Mouse (Mus musculus) CD4-positive naive resting alpha-beta T cell, adult 76 days (primary cell): Measurements from ENCODE around the gene Frem3. TPM values are rescaled to one million over a fixed set of nuclear protein-coding genes. Genes with fewer than 3 reads are reported as not detected.

Source experiments
- total RNA-seq: library from RNA; stranded (reverse); gene quantifications from one replicate; pipeline ENCODE4 v1.2.4, GENCODE M21; 2023

The Frem3 gene
- not detected for total RNA-seq

DNA sequence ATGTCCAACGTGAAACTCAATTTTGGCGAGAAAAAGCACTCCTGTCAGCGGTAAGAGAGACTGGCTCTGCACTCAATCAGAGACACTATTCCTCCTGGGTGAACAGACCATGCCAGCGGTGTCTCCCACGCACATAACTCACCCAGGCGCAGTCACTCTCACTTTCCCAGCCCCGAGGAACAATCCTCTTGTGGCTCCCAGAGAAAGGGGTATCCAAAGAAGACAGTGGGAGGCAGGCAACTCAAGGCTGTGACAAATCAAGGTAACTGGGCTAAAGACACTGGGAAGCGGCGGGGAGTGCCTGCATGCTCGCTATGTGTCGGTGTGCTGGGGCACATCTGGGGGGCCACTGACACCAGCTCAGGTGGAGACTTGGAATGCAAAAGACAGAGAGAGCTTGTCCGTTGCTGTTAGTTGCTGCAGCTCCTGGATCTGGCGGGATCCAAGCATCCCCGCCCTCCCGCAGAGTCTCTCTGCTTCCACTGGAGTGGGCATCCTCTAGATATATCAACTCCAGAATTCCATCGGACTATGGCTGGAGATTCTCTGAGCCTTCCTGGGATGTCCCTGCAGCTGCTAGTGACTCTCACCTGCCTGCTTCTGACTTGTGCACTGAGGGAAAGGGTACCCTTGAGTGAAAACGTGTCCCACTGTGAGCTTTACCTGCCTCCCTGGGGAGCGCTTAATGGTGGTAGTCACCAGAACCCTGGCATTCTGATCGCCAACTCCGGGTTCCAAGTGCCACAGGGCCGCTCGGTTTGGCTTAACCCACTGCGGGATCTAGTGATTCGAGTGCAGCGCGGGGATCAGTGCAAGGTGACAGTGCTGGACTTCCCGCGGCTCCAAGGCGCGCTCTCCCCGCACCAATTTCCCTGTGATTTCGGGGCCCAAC, at the start of gene Frem3:
Gene Frem3, plus strand, starts transcription at position 532 of the 892 bp plus-strand sequence.

DNA sequence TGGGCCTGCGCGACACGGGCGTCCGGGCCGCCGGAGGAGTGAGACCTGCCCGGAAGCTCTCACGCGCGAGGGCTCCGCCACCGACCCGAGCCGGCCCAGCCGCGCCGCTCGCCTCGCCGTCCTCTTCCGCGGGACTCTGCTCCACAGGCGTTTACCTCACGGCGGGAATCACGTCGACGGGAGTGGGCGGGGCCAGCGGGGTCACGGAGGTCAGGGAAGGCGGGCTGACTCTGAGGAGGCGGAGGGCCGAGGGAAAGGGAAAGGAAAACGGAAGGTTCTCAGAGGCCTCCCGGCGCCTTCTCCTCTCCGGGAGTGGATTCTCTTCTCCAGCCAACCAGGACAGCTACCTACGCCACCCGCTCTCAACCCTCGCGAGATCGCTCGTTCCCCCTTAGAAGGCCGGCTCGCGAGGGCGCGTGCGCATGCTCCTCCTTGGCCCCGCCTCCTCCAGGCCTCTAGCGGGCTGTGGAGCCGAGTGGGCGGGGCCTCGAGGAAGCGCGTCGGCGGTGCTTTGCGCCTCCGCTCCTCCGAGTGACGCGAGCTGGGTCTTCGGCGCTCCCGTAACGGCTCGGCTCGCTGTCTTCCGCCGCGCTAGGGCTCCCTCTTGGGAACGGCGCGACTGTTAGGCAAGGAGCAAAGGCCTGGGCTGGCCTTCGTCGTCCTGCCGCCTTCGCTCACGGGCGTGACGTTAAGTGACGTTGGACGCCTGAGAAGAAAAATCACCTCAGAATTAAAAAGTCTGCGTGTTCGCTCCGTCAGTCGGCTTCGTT, 128.5 kb downstream of the Frem3 start, which contains the start of gene Smarca5:
Gene Smarca5, minus strand, starts transcription at position 343 of the 770 bp plus-strand sequence.

Other genes with a start within 250 kb of the Frem3 start
- 3.1 TPM for gene Gypa, start 117.3 kb upstream of the Frem3 start, total RNA-seq
- gene Smarca5, start 128.4 kb downstream of the Frem3 start, total RNA-seq: 204 TPM